Mouse (Mus musculus) C2C12 (cell line): ENCODE data around the gene Zfp993.
"Not testable (repeated sequence)": the region's sequence is repeated elsewhere in the genome, so short reads cannot be mapped to it uniquely, and the experiment has no call there.

Source experiments
- CEBPB ChIP-seq: IDR thresholded peaks from one replicate; pipeline ENCODE4 v1.6.1; 2011; ENCODE audit warnings: low read depth, mild to moderate bottlenecking, control low read depth, moderate library complexity
- CTCF ChIP-seq: IDR thresholded peaks from one replicate; pipeline ENCODE4 v1.5.1; 2011; ENCODE audit not compliant: control insufficient read depth, insufficient read depth, insufficient read length
- FOSL1 ChIP-seq: IDR thresholded peaks from one replicate; pipeline ENCODE4 v1.8.0; 2011; ENCODE audit warnings: mild to moderate bottlenecking, low read length; ENCODE audit not compliant: poor library complexity, insufficient read depth, severe bottlenecking
- MYOG ChIP-seq: IDR thresholded peaks from one replicate; pipeline ENCODE4 v1.6.1; 2011; ENCODE audit not compliant: control insufficient read depth, insufficient read length; ENCODE audit errors: extremely low read depth
- USF1 ChIP-seq: IDR thresholded peaks from one replicate; pipeline ENCODE4 v1.6.1; 2011; ENCODE audit warnings: low read depth, mild to moderate bottlenecking, control low read depth, moderate library complexity

- TF ChIP-seq CTCF, MYOG, CEBPB, FOSL1, USF1: not testable (repeated sequence)
Measured at GRCm38 (mm10) chr4:146650115-146650514, 39.4 kb downstream of the Zfp993 start.
